Mouse (Mus musculus): ENCODE measurements around the gene Pigz.

Gene Pigz

GRCm38 (mm10) chr16:31933751-31934549 is at the start of gene Pigz:
TSS of gene Pigz (plus strand) at chr16:31933851.
- in situ Hi-C loops (cut with MboI, MseI), result loop anchor here (10.0 kb wide), 1 partner anchor 1829 kb away; no protein-coding TSS in a partner anchor

- in situ Hi-C loops (cut with MboI, MseI), result no loop called here
Observed at GRCm38 (mm10) chr16:31883902-31884301, 49.7 kb upstream of the Pigz start.

GRCm38 (mm10) chr16:31890907-31891306 is 42.7 kb upstream of the Pigz start:
- in situ Hi-C loops (cut with MboI, MseI), result loop anchor here (10.0 kb wide), 1 partner anchor 426 kb away; no protein-coding TSS in a partner anchor

- in situ Hi-C loops (cut with MboI, MseI), result loop anchor here (10.0 kb wide), 1 partner anchor 429 kb away; no protein-coding TSS in a partner anchor
Observed at GRCm38 (mm10) chr16:31893396-31894141, 40.1 kb upstream of the Pigz start.

GRCm38 (mm10) chr16:31896971-31897774 is 36.5 kb upstream of the Pigz start:
- in situ Hi-C loops (cut with MboI, MseI), result loop anchor here (10.0 kb wide), 1 partner anchor 432 kb away; no protein-coding TSS in a partner anchor

GRCm38 (mm10) chr16:31898546-31899326 is 34.9 kb upstream of the Pigz start:
- in situ Hi-C loops (cut with MboI, MseI), result loop anchor here (10.0 kb wide), 1 partner anchor 434 kb away; no protein-coding TSS in a partner anchor

- in situ Hi-C loops (cut with MboI, MseI), result no loop called here
Observed at GRCm38 (mm10) chr16:31901886-31902285, 31.8 kb upstream of the Pigz start.

- in situ Hi-C loops (cut with MboI, MseI), result no loop called here
Observed at GRCm38 (mm10) chr16:31903239-31903638, 30.4 kb upstream of the Pigz start.

- in situ Hi-C loops (cut with MboI, MseI), result no loop called here
Observed at GRCm38 (mm10) chr16:31905331-31905730, 28.3 kb upstream of the Pigz start.

- in situ Hi-C loops (cut with MboI, MseI), result no loop called here
Observed at GRCm38 (mm10) chr16:31905891-31906825, 27.5 kb upstream of the Pigz start.

- in situ Hi-C loops (cut with MboI, MseI), result no loop called here
Observed at GRCm38 (mm10) chr16:31906896-31907295, 26.8 kb upstream of the Pigz start.

GRCm38 (mm10) chr16:31908959-31909358 is 24.7 kb upstream of the Pigz start:
- in situ Hi-C loops (cut with MboI, MseI), result no loop called here

GRCm38 (mm10) chr16:31910281-31910847 is 23.3 kb upstream of the Pigz start:
- in situ Hi-C loops (cut with MboI, MseI), result no loop called here

- in situ Hi-C loops (cut with MboI, MseI), result loop anchor here (5.0 kb wide), 1 partner anchor 40 kb away; the partner anchor contains the start of gene Meltf
Observed at GRCm38 (mm10) chr16:31917776-31918175, 15.9 kb upstream of the Pigz start.

- in situ Hi-C loops (cut with MboI, MseI), result loop anchor here (5.0 kb wide), 1 partner anchor 41 kb away; the partner anchor contains the start of gene Meltf
Observed at GRCm38 (mm10) chr16:31918248-31918724, 15.4 kb upstream of the Pigz start.

- in situ Hi-C loops (cut with MboI, MseI), result no loop called here
Observed at GRCm38 (mm10) chr16:31924368-31924767, 9.3 kb upstream of the Pigz start.

- in situ Hi-C loops (cut with MboI, MseI), result no loop called here
Observed at GRCm38 (mm10) chr16:31926091-31926490, 7.6 kb upstream of the Pigz start.

- in situ Hi-C loops (cut with MboI, MseI), result no loop called here
Observed at GRCm38 (mm10) chr16:31926547-31927182, 7.0 kb upstream of the Pigz start.

GRCm38 (mm10) chr16:31927412-31927811 is 6.2 kb upstream of the Pigz start:
- in situ Hi-C loops (cut with MboI, MseI), result no loop called here
